Mouse (Mus musculus) ES-Bruce4 (cell line): Measurements from ENCODE around the gene Slc22a21. TPM values are rescaled to one million over a fixed set of nuclear protein-coding genes. Genes with fewer than 3 reads are reported as not detected.
"Not testable (repeated sequence)": the region's sequence is repeated elsewhere in the genome, so short reads cannot be mapped to it uniquely, and the experiment has no call there.

Experiments used
- H3K27ac ChIP-seq: 2 replicates; pipeline ENCODE4 v1.5.1; 2012; ENCODE audit warnings: low read length, inconsistent platforms; ENCODE audit not compliant: insufficient read depth
- H3K27me3 ChIP-seq: 2 replicates; pipeline ENCODE4 v1.6.1; 2012; ENCODE audit warnings: mild to moderate bottlenecking, low read length, inconsistent platforms; ENCODE audit not compliant: control insufficient read depth, poor library complexity, insufficient read depth, severe bottlenecking
- H3K36me3 ChIP-seq: 2 replicates; pipeline ENCODE4 v1.6.1; 2012; ENCODE audit warnings: inconsistent platforms, mild to moderate bottlenecking, low read length, moderate library complexity; ENCODE audit not compliant: control insufficient read depth, poor library complexity, insufficient read depth, severe bottlenecking
- H3K4me1 ChIP-seq: one replicate; pipeline ENCODE4 v1.8.1; 2011; ENCODE audit warnings: low read length; ENCODE audit not compliant: control insufficient read depth, insufficient read depth
- H3K4me3 ChIP-seq: 2 replicates; pipeline ENCODE4 v1.5.1; 2011; ENCODE audit warnings: low read depth, mild to moderate bottlenecking, low read length
- H3K9ac ChIP-seq: 2 replicates; pipeline ENCODE4 v1.6.1; 2012; ENCODE audit warnings: low read depth, mild to moderate bottlenecking, inconsistent platforms; ENCODE audit not compliant: poor library complexity, severe bottlenecking
- H3K9me3 ChIP-seq: replicated peaks from 2 replicates; pipeline ENCODE4 v1.6.1; 2012; ENCODE audit warnings: mild to moderate bottlenecking, low read length, inconsistent platforms; ENCODE audit not compliant: control insufficient read depth, poor library complexity, insufficient read depth, severe bottlenecking
- CTCF ChIP-seq: IDR thresholded peaks from one replicate; pipeline ENCODE4 v1.8.1; 2011; ENCODE audit warnings: low read depth, low read length
- EP300 ChIP-seq: IDR thresholded peaks from 2 replicates; pipeline ENCODE4 v1.6.1; 2011; ENCODE audit warnings: low read depth, low read length; ENCODE audit not compliant: insufficient read depth
- POLR2A ChIP-seq: IDR thresholded peaks from one replicate; pipeline ENCODE4 v1.8.1; 2011; ENCODE audit warnings: low read length; ENCODE audit not compliant: insufficient read depth
- polyA plus RNA-seq: library from polyadenylated mRNA; stranded (reverse); fragments of >200 nt; gene quantifications from 2 replicates; pipeline ENCODE4 v1.2.4, GENCODE M21; 2011; ENCODE audit warnings: low read depth; ENCODE audit not compliant: missing spikeins, insufficient read depth, insufficient read length

Gene Slc22a21
- polyA plus RNA-seq, 1 experiment, result 3.0 TPM

GRCm38 (mm10) chr11:53981396-53981795, 1.3 kb upstream of the Slc22a21 start:
- no peaks in the 10 kb centered on the region for H3K36me3 ChIP-seq

GRCm38 (mm10) chr11:53979456-53979787, 710 bp downstream of the Slc22a21 start:
- Histone ChIP-seq H3K4me3 (peak overlapping the region; percentile 73), H3K9ac (peak overlapping the region; percentile 28)
- not testable (repeated sequence) for H3K4me1 ChIP-seq, H3K9me3 ChIP-seq, H3K27ac ChIP-seq, H3K27me3 ChIP-seq, H3K36me3 ChIP-seq

More at GRCm38 (mm10) chr11:53981396-53981795, 1.3 kb upstream of the Slc22a21 start:
- TF ChIP-seq EP300 (no peak), CTCF (no peak), POLR2A (no peak)
- Histone ChIP-seq H3K4me1 (no peaks in the 10 kb centered on the region), H3K9me3 (no peaks in the 10 kb centered on the region), H3K27me3 (peaks cover 5% of the 10 kb centered on the region), H3K27ac (no peak overlapping the region), H3K9ac (no peak overlapping the region), H3K4me3 (no peak overlapping the region)

- no peak overlapping the region for H3K4me3 ChIP-seq
- no peaks in the 10 kb centered on the region for H3K9me3 ChIP-seq
- H3K9ac ChIP-seq, result no peak overlapping the region
- H3K27me3 ChIP-seq, result peaks cover 5% of the 10 kb centered on the region
- no peak overlapping the region for H3K27ac ChIP-seq
- no peak for TF ChIP-seq POLR2A
- no peak for TF ChIP-seq CTCF
- TF ChIP-seq EP300, result no peak
- H3K36me3 ChIP-seq, result no peaks in the 10 kb centered on the region
- no peaks in the 10 kb centered on the region for H3K4me1 ChIP-seq
Observed at GRCm38 (mm10) chr11:53977672-53978071, 2.5 kb downstream of the Slc22a21 start.

- Histone ChIP-seq H3K27me3 (peaks cover 5% of the 10 kb centered on the region), H3K27ac (no peak overlapping the region), H3K9ac (no peak overlapping the region), H3K9me3 (no peaks in the 10 kb centered on the region), H3K4me3 (no peak overlapping the region), H3K4me1 (no peaks in the 10 kb centered on the region), H3K36me3 (no peaks in the 10 kb centered on the region)
- no peak for TF ChIP-seq CTCF
- no peak for TF ChIP-seq EP300
- TF ChIP-seq POLR2A, result no peak
Observed at GRCm38 (mm10) chr11:53975559-53975958, 4.6 kb downstream of the Slc22a21 start.

- no peaks in the 10 kb centered on the region; the same call in 1 of the 2 replicates for H3K27me3 ChIP-seq
Observed at GRCm38 (mm10) chr11:53958984-53959383, 21.1 kb downstream of the Slc22a21 start.

GRCm38 (mm10) chr11:53958176-53958575, 22.0 kb downstream of the Slc22a21 start:
- H3K27ac ChIP-seq, H3K36me3 ChIP-seq, H3K9ac ChIP-seq, H3K4me3 ChIP-seq, H3K4me1 ChIP-seq, H3K9me3 ChIP-seq, H3K27me3 ChIP-seq: not testable (repeated sequence)
- TF ChIP-seq CTCF, result peak; percentile 46

More at GRCm38 (mm10) chr11:53958984-53959383, 21.1 kb downstream of the Slc22a21 start:
- Histone ChIP-seq H3K9ac (no peak overlapping the region), H3K4me3 (no peak overlapping the region), H3K27ac (no peak overlapping the region), H3K9me3 (no peaks in the 10 kb centered on the region), H3K4me1 (no peaks in the 10 kb centered on the region), H3K36me3 (no peaks in the 10 kb centered on the region)
- TF ChIP-seq POLR2A (no peak), CTCF (peak; percentile 44)
